Mouse (Mus musculus): ENCODE measurements at regions not wholly inside any gene's neighbourhood (a gene's known extent, or its start where the extent isn't known, plus 50 kb on each side); places are given as distances from the start of the nearest gene placed in this dataset.

DNA sequence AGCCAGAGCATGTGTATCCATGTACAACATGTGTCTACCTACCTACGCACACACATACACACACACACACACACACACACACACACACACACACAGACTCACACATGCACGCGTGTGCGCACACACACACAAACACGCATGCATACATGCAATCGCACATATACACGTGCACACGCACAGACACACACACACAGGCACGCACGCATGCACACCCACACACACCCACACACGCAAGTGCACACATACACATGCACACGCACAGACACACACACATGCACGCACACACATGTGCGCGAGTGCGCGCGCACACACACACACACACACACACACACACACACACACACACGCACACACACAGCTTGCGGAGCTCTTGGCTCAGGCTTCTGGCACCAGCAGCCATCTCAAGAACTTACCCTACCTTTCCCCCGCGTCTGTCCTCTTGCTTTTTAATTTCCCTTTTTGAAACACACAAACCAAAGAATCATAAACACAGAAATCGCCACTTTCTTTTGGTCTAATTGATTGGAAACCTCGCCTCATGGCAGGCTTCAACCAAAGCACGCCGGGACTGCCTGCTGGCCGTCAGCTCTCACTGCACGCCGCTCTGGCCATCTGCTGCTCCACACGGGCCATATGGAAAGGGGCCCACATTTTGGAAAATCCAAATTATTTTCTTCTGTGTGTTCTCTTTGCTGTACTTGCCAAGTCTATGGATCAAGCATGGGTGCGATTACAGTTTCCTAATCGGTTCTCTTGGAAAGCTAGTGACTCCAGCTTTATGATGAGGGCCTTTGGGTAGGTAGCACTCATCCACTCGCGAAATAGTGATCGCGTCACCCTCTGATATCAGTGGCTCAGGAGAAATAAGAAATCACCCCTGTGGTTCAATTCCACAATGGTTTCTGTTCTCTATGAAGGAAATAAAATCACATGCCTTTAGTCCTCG, 127.9 kb upstream of the Gm9833 start:
- H3K9ac ChIP-seq = no peak overlapping the region
- WGBS = 86% methylated on average over 37 of the region's 37 CpGs
- H3K4me3 ChIP-seq = no peak overlapping the region
- H3K36me3 ChIP-seq = no peaks in the 10 kb centered on the region
- 0 out of 2 replicates have a peak, but pooled peaks have one; percentile 42 for ATAC-seq (ENCODE audit: low FRiP score, low read depth)
- H3K9me3 ChIP-seq = no peaks in the 10 kb centered on the region
- no peaks in the 10 kb centered on the region for H3K27me3 ChIP-seq
- H3K4me2 ChIP-seq = no peak overlapping the region
- 0 out of 2 replicates have a peak overlapping the region, but pooled peaks have one; percentile 25 for H3K27ac ChIP-seq (replicated peaks)
- H3K4me1 ChIP-seq (replicated peaks) = no peaks in the 10 kb centered on the region

DNA sequence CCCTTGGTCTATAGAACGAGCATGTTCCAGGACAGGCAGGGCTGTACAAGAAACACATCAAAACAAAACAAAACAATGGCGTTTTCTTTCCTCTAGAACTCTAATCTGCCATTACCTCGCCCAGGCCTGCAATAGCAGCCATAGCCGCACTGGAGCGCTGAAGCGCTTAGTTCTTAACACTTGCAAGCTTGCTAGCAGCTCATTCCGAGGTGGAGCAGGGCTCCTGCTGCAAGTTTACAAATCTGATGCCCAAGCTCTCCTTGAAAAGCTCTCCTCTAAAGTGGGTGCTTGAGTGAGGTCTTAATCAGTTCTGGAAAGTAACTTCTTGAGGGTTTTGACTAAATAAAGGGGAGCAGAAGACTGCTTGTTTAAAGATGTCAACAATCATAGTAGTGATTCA, 127.2 kb upstream of the Gm9833 start:
- Histone ChIP-seq H3K9ac (no peak overlapping the region), H3K4me3 (no peak overlapping the region), H3K27me3 (no peaks in the 10 kb centered on the region), H3K9me3 (no peaks in the 10 kb centered on the region), H3K4me2 (no peak overlapping the region), H3K4me1 (replicated peaks) (no peaks in the 10 kb centered on the region), H3K27ac (replicated peaks) (peak overlapping the region; percentile 25; the same call in 1 of the 2 replicates), H3K36me3 (no peaks in the 10 kb centered on the region)
- WGBS = 63% methylated on average over 7 of the region's 7 CpGs
- ATAC-seq (ENCODE audit: low FRiP score, low read depth) = no peak
